Mouse (Mus musculus) midbrain, embryonic 15.5 days (tissue): ENCODE measurements around the gene Ucp2. TPM values are rescaled to one million over a fixed set of nuclear protein-coding genes. Genes with fewer than 3 reads are reported as not detected.

Experiments
- ATAC-seq: fragments of 200-750 bp; cut with Nextera tagmentation; replicated peaks from 2 replicates; pipeline ENCODE4 v1.8.0; 2017; ENCODE audit warnings: moderate TSS enrichment
- H3K27ac ChIP-seq: fragments of 300-500 bp; sonication (generic); 2 replicates; pipeline ENCODE4 v1.5.1; 2015; ENCODE audit warnings: mild to moderate bottlenecking, inconsistent platforms
- H3K27me3 ChIP-seq: fragments of 300-500 bp; sonication (generic); replicated peaks from 2 replicates; pipeline ENCODE4 v1.6.1; 2015; ENCODE audit warnings: inconsistent platforms
- H3K36me3 ChIP-seq: fragments of 300-500 bp; sonication (generic); replicated peaks from 2 replicates; pipeline ENCODE4 v1.6.1; 2015; ENCODE audit warnings: inconsistent platforms
- H3K4me1 ChIP-seq: fragments of 300-500 bp; sonication (generic); 2 replicates; pipeline ENCODE4 v1.6.1; 2015; ENCODE audit warnings: inconsistent platforms
- H3K4me2 ChIP-seq: fragments of 300-500 bp; sonication (generic); 2 replicates; pipeline ENCODE4 v1.6.1; 2015; ENCODE audit warnings: inconsistent platforms, mild to moderate bottlenecking, moderate library complexity
- H3K4me3 ChIP-seq: fragments of 300-500 bp; sonication (generic); 2 replicates; pipeline ENCODE4 v1.5.1; 2015; ENCODE audit warnings: mild to moderate bottlenecking, inconsistent platforms
- H3K9ac ChIP-seq: fragments of 300-500 bp; sonication (generic); 2 replicates; pipeline ENCODE4 v1.6.1; 2015; ENCODE audit warnings: mild to moderate bottlenecking, inconsistent platforms
- H3K9me3 ChIP-seq: fragments of 300-500 bp; sonication (generic); 2 replicates; pipeline ENCODE4 v1.6.1; 2016; ENCODE audit warnings: inconsistent platforms
- WGBS: fragments of 180-500 bp; shearing (Covaris S2); methylation state at CpG from one replicate; pipeline ENCODE4 v1.1.7; 2015; ENCODE audit warnings: mixed read lengths; 5-methylcytosine and 5-hydroxymethylcytosine counted together
- polyA plus RNA-seq: library from polyadenylated mRNA; unstranded; fragments of >200 nt; fragmentation: Nextera tagmentation; extraction: Ambion mirVana; gene quantifications from 2 replicates; pipeline ENCODE4 v1.2.1, GENCODE M21; 2015

Gene Ucp2
- polyA plus RNA-seq, 1 experiment from 2014 or later, result 57.2 TPM

DNA sequence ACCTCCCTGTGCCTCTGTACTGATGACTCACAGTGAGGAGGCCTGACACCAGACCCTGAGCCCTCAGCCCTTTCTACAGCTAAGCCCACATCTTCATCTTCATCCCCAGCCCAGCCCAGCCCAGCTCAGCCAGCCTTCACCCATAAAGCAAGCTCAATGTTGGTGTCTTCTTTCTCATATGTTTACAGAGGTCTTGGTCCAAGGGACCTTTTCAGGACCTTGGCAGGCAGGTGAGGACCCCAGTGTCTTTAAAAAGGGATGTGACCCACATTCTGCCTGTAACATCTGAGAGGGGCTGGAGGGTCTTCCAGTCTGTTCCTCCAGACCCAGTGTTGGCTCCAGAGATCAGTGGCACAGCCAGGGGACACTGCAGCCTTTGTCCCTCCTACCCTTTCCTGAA is 6.3 kb downstream of the Ucp2 start:
- H3K27me3 ChIP-seq, result no peaks in the 10 kb centered on the region
- no peak overlapping the region for H3K9ac ChIP-seq
- peaks cover 17% of the 10 kb centered on the region for H3K4me1 ChIP-seq
- no peak overlapping the region for H3K4me2 ChIP-seq
- no peaks in the 10 kb centered on the region for H3K36me3 ChIP-seq
- H3K27ac ChIP-seq, result no peak overlapping the region
- H3K4me3 ChIP-seq, result no peak overlapping the region
- no peaks in the 10 kb centered on the region for H3K9me3 ChIP-seq
- ATAC-seq, result no peak

DNA sequence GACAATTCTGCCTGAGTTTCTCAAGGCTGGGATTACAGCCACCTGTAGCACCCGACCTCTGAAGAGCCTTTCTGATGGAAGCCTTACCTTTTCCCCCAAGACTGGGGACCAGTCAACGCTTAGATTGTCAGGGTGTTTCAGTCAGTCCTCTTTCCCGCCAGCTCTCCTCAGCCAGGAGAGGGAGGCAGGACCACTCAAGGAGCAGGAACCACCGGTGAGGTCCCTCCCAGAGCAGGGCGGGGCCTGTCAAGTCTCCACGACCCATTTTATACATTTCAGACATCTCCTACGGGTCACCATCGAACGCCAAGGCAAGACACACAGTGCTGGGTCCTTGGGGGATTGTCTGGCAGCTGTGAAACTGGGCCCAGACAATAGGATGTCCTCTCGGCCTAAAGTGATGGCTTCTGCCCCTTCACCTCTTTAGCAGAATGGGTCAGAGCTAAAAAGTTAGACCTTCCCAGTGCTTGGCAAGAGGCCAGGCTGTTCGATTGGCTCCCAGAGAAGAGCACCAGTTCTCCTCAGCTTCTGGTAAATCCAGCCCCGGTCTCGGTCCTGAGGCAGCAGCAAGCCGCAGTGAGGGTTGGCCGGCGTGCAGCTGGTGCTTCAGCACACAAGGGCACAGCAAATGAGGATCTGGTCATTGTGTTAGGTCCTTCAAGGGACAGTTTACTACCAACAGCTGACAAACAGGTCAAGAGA is 7.3 kb downstream of the Ucp2 start:
- H3K36me3 ChIP-seq, result no peaks in the 10 kb centered on the region
- peaks cover 10% of the 10 kb centered on the region for H3K4me1 ChIP-seq
- WGBS, result 70% methylated on average over 16 of the region's 16 CpGs
- no peaks in the 10 kb centered on the region for H3K9me3 ChIP-seq
- H3K9ac ChIP-seq, result no peak overlapping the region
- ATAC-seq, result no peak
- no peaks in the 10 kb centered on the region for H3K27me3 ChIP-seq
- no peak overlapping the region for H3K27ac ChIP-seq
- H3K4me3 ChIP-seq, result no peak overlapping the region
- no peak overlapping the region for H3K4me2 ChIP-seq

DNA sequence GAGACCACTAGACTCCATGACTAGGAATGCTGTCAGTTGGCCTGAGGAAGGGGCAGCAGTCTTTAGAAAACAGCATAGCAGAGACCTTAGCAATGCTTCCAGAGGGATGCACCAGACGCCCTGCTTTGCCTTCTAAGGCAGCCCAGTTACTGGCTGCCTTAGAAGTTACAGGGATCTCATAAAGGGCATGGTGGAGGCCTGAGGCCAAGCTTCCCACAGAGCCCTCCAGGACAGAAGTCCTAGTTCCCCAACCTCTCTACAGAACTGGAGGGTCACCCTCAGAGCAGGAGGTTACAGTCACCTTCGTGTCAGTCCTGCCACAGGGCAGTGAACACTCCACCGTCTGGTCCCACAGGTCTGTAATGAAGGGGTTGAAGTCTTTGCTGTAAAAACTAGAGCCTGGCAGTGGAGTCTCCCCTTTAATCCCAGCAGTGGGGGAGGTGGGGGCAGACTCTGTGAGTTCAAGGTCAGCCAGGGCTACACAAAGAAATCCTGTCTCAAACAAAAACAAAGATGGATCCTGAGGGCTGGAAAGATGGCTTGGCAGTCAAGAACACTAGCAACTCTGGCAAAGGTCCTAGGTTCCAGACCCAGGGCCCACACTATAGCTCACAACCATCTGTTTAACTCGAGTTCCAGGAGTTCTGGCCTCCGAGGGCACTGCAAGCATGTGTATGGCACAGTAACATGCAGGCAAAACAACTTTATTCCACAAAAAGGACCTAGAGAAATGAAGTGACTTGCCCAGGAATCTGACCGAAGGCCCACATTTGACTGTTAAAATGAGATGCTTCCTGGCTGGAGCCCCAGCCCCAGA is 8.1 kb downstream of the Ucp2 start:
- no peaks in the 10 kb centered on the region for H3K36me3 ChIP-seq
- WGBS, result 69% methylated on average over 6 of the region's 6 CpGs
- peaks cover 2% of the 10 kb centered on the region for H3K4me1 ChIP-seq
- H3K4me3 ChIP-seq, result no peak overlapping the region
- H3K9me3 ChIP-seq, result no peaks in the 10 kb centered on the region
- no peak for ATAC-seq
- no peaks in the 10 kb centered on the region for H3K27me3 ChIP-seq
- no peak overlapping the region for H3K4me2 ChIP-seq
- H3K27ac ChIP-seq, result no peak overlapping the region
- H3K9ac ChIP-seq, result no peak overlapping the region

DNA sequence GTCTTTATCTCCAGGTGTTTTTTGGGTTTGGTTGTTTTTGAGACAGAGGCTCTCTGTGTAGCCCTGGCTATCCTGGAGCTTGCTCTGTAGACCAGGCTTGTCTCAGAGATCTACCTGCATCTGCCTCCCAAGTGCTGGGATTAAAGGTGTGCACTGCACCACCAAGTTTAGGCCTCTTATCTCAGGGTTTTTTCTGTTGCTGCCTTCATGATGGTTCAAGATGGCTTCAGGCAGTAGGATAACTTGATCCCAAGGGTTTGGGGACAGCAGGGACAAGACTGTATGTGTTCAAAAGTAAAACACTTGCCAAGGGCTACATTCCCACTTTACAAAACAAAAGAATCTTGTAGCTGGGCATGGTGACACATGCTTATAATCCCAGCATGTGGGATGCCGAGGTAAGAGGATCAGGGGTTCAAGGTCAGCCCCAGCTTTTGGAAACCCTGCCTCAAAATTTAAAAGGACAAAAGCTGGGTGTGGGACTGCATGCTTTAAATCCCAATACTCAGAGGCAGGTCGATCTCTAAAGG is 8.8 kb downstream of the Ucp2 start:
- H3K36me3 ChIP-seq, result no peaks in the 10 kb centered on the region
- H3K4me1 ChIP-seq, result no peaks in the 10 kb centered on the region
- H3K27ac ChIP-seq, result no peak overlapping the region
- no peak overlapping the region for H3K4me2 ChIP-seq
- H3K4me3 ChIP-seq, result no peak overlapping the region
- ATAC-seq, result no peak
- no peaks in the 10 kb centered on the region for H3K27me3 ChIP-seq
- 59% methylated on average over 2 of the region's 2 CpGs for WGBS
- no peak overlapping the region for H3K9ac ChIP-seq
- no peaks in the 10 kb centered on the region for H3K9me3 ChIP-seq

DNA sequence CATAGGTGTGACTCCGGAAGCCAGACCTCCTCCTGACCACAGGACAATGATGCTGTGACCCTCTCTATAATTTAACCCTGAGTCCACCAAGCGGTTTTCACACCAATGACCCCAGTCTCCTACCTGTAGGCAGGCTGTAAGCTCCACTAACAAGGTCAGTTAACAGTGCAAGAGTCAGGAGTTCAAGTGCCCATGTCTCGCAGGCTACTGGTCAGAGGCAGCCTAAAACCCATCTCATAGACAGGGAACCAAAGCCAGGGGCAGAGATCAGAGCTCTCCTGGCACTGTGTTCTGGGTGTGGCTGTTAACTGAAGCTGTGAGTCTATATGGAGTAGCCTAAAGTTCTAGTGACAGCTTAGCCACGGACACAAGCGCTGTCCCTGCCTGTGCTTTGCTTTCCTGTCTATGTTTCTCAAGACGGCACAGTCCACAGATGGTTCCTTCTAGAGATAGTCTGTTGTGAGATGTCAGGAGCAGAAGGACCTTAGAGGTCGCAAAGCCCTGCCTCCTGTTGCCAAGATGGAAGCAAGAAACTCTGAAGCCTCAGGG is 9.3 kb downstream of the Ucp2 start:
- H3K36me3 ChIP-seq, result no peaks in the 10 kb centered on the region
- H3K9me3 ChIP-seq, result no peaks in the 10 kb centered on the region
- no peak for ATAC-seq
- H3K4me1 ChIP-seq, result no peaks in the 10 kb centered on the region
- H3K4me2 ChIP-seq, result no peak overlapping the region
- H3K9ac ChIP-seq, result no peak overlapping the region
- H3K27me3 ChIP-seq, result no peaks in the 10 kb centered on the region
- 82% methylated on average over 7 of the region's 7 CpGs for WGBS
- no peak overlapping the region for H3K27ac ChIP-seq
- H3K4me3 ChIP-seq, result no peak overlapping the region

DNA sequence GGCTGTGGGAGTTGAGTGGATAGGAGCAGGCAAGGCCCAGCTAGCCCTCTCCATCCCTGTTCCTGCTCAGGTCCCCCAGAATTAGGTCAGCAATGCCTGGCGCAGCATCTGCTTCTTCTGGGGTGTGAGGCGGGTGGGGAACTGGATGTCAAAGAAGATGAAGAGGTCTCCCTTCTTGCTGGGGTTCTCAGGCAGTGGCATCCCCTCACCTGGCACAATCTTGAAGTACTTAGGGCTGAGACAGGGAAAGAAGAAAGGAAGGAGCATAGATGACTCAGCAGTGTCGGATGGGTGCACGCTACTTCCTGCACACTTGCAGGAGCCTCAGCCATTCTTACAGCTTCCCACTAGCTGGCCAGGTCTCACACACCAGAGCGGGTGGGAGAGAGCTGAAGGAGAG is 9.9 kb downstream of the Ucp2 start:
- 93% methylated on average over 5 of the region's 5 CpGs for WGBS

GRCm38 (mm10) chr7:100504740-100505487 is 11.8 kb downstream of the Ucp2 start:
- no peaks in the 10 kb centered on the region for H3K9me3 ChIP-seq
- H3K4me1 ChIP-seq, result no peaks in the 10 kb centered on the region
- H3K36me3 ChIP-seq, result no peaks in the 10 kb centered on the region
- H3K27me3 ChIP-seq, result no peaks in the 10 kb centered on the region
- ATAC-seq, result no peak
- WGBS, result 87% methylated on average over 13 of the region's 13 CpGs
- H3K4me3 ChIP-seq, result no peak overlapping the region
- no peak overlapping the region for H3K4me2 ChIP-seq
- no peak overlapping the region for H3K9ac ChIP-seq
- no peak overlapping the region for H3K27ac ChIP-seq

More for the DNA sequence above, 9.9 kb downstream of the Ucp2 start:
- Histone ChIP-seq H3K27me3 (no peaks in the 10 kb centered on the region), H3K27ac (no peak overlapping the region), H3K4me1 (no peaks in the 10 kb centered on the region), H3K9ac (no peak overlapping the region), H3K36me3 (no peaks in the 10 kb centered on the region), H3K4me2 (no peak overlapping the region), H3K4me3 (no peak overlapping the region), H3K9me3 (no peaks in the 10 kb centered on the region)
- no peak for ATAC-seq

DNA sequence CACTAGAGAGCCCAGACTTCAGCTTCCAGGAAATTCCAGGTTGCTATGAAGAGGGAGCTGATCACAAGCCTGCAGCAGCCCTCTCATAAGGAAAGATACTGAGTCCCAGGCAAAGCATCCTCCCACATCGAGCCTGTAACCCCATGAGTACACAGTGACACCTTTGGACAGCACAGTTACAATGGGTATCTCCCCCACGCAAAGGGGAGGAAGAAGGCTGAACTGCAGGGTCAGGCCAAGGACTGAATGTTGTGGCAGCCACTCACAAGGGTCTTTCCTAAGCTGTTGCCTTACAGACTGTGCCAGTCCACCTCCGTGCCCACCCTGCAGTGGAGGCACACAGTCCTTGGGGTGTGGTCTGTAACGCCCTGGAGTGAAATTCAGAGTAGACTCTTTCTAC is 13.4 kb downstream of the Ucp2 start:
- 81% methylated on average over 4 of the region's 4 CpGs for WGBS
- Histone ChIP-seq H3K4me3 (no peak overlapping the region), H3K9me3 (no peaks in the 10 kb centered on the region), H3K27me3 (no peaks in the 10 kb centered on the region), H3K36me3 (no peaks in the 10 kb centered on the region), H3K4me1 (no peaks in the 10 kb centered on the region), H3K4me2 (no peak overlapping the region), H3K27ac (no peak overlapping the region), H3K9ac (no peak overlapping the region)
- no peak for ATAC-seq

- WGBS, result 75% methylated on average over 3 of the region's 3 CpGs
- Histone ChIP-seq H3K27ac (no peak overlapping the region), H3K4me1 (no peaks in the 10 kb centered on the region), H3K9ac (no peak overlapping the region), H3K4me3 (no peak overlapping the region), H3K36me3 (no peaks in the 10 kb centered on the region), H3K9me3 (no peaks in the 10 kb centered on the region), H3K27me3 (no peaks in the 10 kb centered on the region), H3K4me2 (no peak overlapping the region)
- no peak for ATAC-seq
Measured at GRCm38 (mm10) chr7:100508670-100509069, 15.5 kb downstream of the Ucp2 start.

DNA sequence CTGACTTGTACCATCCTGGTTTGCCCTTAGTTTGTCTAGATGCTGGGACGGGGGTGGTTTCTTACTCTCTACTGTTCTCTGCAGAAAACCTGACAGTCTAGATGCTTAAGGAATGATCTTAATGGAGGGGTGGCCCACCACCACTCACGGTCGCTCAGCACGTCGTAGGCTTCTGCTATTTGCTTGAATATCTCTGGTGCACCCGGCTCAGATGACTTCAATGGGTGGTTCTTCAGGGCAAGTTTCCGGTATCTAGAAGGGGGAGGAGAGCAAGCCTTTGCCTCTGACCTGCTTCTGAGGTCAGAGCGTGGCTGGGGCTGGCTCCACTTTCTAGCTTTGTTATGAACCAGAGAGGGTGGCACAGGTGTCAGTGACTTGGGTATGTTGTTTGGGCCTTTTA is 18.5 kb downstream of the Ucp2 start:
- no peaks in the 10 kb centered on the region for H3K27me3 ChIP-seq
- ATAC-seq, result no peak
- no peak overlapping the region for H3K27ac ChIP-seq
- H3K36me3 ChIP-seq, result no peaks in the 10 kb centered on the region
- H3K9me3 ChIP-seq, result no peaks in the 10 kb centered on the region
- H3K4me2 ChIP-seq, result no peak overlapping the region
- no peak overlapping the region for H3K4me3 ChIP-seq
- 89% methylated on average over 8 of the region's 8 CpGs for WGBS
- 0 out of 2 replicates have a peak, but pooled peaks cover 3% of the 10 kb centered on the region for H3K4me1 ChIP-seq
- H3K9ac ChIP-seq, result no peak overlapping the region

DNA sequence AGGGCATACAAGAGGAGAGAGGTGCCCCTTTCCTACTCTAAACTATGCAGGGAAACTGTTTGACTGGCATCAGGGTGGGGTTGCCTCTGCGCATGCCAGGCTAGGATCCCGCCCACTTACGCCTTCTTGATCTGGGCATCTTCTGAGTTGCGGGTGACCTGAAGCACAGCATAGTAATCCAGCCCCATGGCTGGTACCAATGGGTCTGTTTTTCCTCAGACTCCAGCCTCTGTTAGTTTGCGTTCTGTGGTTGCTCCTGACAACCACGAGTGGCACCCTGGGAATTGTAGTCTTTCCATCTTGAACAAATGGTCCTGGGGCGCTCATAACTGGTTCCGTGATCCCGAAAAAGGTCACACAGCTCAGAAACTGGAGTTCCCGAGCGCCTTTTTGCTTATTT is 21.4 kb downstream of the Ucp2 start, which contains the start of gene Dnajb13:
TSS of gene Dnajb13 (minus strand) at position 388 of the 400 bp plus-strand sequence.
- Histone ChIP-seq H3K4me2 (peak within 1 kb of the TSS; percentile 4), H3K9me3 (no peaks in the 10 kb centered on the region), H3K27ac (no peak within 1 kb of the TSS), H3K4me1 (0 out of 2 replicates have a peak, but pooled peaks cover 3% of the 10 kb centered on the region), H3K4me3 (no peak within 1 kb of the TSS), H3K27me3 (no peaks in the 10 kb centered on the region), H3K36me3 (no peaks in the 10 kb centered on the region), H3K9ac (no peak within 1 kb of the TSS)
- 45% methylated on average over 11 of the region's 11 CpGs for WGBS
- peak; percentile 60 for ATAC-seq

DNA sequence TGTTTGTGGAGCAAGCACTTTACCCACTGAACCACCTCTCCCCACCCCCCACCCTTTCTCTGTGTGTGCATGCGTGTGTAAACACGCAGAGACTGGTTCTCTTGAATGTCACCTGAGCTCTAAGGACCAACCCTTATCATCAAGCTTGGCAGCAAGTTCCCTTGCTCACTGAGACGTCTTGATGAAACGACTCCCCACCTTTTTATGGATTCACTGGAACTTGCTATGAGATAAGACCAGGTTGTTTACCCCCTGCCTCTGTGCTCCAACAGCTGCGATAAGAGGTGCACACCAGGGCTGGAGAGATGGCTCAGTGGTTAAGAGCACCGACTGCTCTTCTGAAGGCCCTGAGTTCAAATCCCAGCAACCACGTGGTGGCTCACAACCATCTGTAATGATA is 27.1 kb downstream of the Ucp2 start:
- H3K27ac ChIP-seq, result no peak overlapping the region
- WGBS, result 70% methylated on average over 7 of the region's 7 CpGs
- no peaks in the 10 kb centered on the region for H3K27me3 ChIP-seq
- no peak overlapping the region for H3K4me2 ChIP-seq
- H3K4me3 ChIP-seq, result no peak overlapping the region
- H3K36me3 ChIP-seq, result no peaks in the 10 kb centered on the region
- H3K4me1 ChIP-seq, result no peaks in the 10 kb centered on the region
- no peak for ATAC-seq
- no peaks in the 10 kb centered on the region for H3K9me3 ChIP-seq
- H3K9ac ChIP-seq, result no peak overlapping the region
